Mouse (Mus musculus) frontal cortex, adult (tissue): ENCODE data around the gene Ruvbl2.
"Not testable (repeated sequence)": the region's sequence is repeated elsewhere in the genome, so short reads cannot be mapped to it uniquely, and the experiment has no call there.

Source experiments
- ATAC-seq: cut with Nextera tagmentation; 2 replicates; pipeline ENCODE4 v1.9.2; 2017; ENCODE audit warnings: mild to moderate bottlenecking, moderate library complexity, mixed read lengths; ENCODE audit not compliant: low TSS enrichment

The Ruvbl2 gene

DNA sequence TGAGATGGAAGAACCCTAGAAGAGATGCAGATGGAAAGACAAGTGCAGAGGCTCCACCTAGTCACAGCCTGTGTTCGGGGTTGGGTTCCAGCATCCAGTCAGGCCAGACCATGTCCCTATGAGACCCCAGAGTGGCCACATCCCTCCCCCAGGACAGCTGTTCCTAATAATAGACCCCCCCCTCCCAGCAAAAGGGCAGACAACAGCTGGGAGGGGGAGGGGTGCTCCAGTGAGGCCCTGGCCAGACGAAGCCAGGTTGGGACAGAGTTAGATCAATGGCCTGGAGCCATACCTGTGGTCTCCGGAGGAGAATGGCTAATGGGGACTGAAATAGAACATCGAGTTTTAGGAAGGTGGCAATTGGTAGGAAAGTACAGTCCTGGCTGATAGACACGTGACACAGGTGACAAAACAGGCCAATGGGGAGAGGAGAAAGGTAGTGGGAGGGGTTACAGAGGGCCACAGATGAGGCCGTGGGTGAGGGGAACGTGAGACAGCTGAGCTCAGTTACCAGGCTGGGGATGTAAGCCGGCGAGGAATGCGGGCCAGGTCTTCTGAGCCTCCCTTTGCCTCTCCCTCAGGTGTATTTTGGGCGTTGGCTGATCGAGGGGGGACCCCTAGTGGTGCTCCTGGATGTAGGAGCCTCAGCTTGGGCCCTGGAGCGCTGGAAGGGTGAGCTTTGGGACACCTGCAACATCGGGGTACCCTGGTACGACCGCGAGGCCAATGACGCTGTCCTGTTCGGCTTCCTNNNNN is at the start of gene Ruvbl2:
Ruvbl2 (minus strand) TSS at position 576 of the 756 bp plus-strand sequence.
- no peak for ATAC-seq

DNA sequence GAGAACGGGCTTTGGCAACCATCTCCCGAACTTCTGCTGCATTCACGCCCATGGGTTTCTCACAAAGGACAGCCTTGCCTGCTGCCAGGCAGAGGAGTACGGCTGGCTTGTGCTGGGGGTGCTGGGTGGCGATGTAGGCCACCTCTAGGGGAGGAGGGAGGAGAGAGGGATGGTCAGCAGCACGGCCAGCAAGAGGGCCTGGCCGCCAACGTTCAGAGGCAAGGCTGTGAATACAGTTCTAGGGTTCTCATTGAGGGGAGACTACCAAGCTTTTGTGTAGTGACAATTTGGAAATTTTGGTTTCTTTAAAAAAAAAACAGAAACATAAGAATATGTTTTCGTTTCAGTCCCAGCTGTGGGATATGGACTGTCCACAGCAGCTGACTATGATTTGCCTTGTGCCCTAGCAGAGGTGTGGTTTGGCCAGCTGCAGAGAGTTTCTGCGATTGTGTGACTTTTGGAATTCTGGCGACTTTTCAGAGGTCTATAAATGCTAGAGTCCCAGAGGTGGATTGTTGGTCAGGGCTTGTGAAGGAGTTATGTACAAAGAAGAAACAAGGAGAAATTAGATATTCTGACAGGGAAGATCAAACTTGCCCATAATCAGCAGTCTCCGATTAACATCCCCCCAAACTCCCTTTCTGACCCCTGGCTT is 49.0 kb upstream of the Ruvbl2 start, which contains the start of gene Gm45808:
Gm45808 (minus strand) TSS at position 51 of the 655 bp plus-strand sequence.
- ATAC-seq, result no peak; the same call in 1 of the 2 replicates

GRCm38 (mm10) chr7:45486158-45486557 is 48.3 kb upstream of the Ruvbl2 start:
- no peak for ATAC-seq

DNA sequence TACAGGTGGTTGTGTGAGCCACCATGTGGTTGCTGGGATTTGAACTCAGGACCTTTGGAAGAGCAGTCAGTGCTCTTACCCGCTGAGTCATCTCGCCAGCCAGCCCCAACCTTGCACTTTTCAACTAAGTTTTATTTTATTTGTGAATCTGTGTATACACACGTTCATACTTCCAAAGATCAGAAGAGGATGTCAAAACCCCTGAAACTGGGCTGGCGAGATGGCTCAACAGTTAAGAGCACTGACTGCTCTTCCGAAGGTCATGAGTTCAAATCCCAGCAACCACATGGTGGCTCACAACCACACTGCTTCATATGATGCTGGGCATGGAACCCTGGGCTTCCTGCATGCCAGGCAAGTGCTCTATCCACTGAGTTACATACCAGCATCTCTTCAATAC is 47.1 kb upstream of the Ruvbl2 start:
- ATAC-seq, result not testable (repeated sequence)

DNA sequence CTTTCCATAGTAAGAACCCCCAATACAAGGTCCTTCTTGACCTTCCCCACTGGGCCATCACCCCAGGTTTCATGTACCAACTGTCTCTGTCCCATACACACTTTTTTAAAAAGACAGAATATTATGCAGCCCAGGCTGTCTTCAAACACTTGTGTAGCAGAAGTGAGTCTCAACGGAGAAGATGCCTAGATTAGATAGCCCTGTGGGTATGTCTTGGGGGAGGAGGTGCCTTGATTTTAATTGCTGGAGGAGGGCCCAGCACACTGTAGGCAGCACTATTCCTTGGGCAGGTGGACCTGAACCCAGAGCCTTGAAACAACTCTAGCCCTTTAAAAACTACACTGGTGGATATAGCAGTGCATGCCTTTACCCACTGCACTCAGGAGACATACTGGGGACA is 44.3 kb upstream of the Ruvbl2 start:
- no peak for ATAC-seq

GRCm38 (mm10) chr7:45481374-45481927 is 43.6 kb upstream of the Ruvbl2 start, which contains the start of gene Tulp2:
TSS of gene Tulp2 (plus strand) at chr7:45481877.
- peak; percentile 69; the same call in 1 of the 2 replicates for ATAC-seq

GRCm38 (mm10) chr7:45480310-45480709 is 42.4 kb upstream of the Ruvbl2 start:
- not testable (repeated sequence) for ATAC-seq

DNA sequence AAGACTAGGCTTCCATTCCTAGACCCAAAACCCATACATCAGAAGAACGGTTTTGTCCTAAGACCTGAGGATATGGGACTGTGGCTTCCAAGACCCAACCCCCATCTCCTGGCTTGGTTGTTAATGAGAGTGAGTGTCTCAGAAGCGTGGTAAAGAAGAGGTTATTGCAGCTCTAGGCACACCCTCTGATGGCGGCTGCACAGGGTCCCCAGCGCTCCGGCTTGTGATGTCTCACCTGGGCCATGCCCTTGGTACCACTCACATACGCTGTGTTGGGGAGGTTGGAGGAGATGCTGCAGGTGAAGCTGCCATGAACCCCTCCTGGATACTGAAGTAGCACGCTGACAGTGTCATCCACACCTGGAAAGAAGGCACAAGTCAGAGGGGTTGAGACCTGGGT is 40.9 kb upstream of the Ruvbl2 start:
- no peak for ATAC-seq

DNA sequence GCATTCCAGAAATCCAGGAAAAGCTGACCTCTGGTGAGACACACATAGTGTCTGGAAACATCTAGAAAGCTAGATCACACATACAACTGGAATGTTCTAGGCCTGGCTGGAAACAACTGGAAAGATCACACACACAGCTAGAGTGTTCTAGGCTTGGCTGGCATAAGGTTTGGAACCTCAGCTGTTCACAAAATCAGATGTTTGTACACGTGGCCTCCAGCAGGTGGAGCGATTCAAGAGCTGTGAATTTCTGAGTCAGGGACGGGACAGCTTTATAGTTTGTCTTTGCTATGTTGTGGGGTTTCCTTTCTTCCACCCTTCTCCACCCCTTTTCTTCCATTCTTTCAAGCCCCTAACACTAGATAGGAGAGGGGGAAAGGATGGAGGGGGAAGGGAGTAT is 39.1 kb upstream of the Ruvbl2 start:
- peak; percentile 70; the same call in 1 of the 2 replicates for ATAC-seq

GRCm38 (mm10) chr7:45476453-45476852 is 38.6 kb upstream of the Ruvbl2 start:
- ATAC-seq, result no peak

GRCm38 (mm10) chr7:45475291-45475969 is 37.5 kb upstream of the Ruvbl2 start:
- peak; percentile 48; the same call in 1 of the 2 replicates for ATAC-seq

DNA sequence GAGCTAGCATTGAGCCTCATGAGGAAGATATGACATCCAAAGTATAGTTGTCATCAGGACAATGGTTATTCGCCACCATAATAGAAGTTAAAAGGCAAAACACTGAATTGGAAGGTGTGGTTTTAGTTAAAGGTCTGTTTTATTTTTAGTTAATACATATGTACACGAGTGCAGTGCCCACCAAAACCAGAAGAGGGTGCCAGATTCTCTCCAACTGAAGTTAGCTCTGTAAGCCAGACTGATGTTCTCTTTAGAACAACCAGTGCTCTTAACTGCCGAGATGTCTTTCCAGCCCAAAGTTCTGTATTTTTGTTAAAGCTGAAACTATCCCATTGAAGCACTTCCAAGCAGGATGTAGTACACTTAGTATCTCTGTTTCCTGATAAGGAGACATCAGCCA is 33.0 kb upstream of the Ruvbl2 start:
- ATAC-seq, result peak; percentile 38; the same call in 1 of the 2 replicates

DNA sequence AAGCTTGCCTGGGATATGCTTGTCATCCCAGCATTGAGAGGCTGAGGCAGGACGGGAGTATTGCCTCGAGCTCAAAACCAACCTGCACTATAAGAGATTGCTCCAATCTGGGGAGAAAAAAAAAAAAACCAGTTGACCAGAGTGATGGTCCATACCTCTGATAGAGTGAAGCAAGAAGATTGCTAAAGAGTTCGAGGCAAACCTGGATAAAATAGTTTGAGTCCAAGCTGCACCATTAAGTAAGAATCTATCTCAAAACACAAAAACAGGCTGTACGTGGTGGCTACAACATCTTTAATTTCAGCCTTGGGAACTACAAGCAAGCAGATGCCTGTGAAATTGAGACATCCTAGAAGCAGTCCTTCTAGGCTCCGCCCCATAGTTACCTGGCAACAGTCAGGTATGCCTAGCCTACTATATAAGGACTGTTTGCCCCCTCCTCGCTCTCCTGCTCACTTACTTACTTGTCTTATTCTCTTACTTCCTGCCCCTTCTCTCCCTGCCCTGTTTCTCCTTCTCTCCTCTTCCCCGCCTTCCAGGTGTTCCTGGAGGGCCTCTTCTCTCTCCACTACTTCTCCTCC is 29.3 kb upstream of the Ruvbl2 start:
- ATAC-seq, result no peak

DNA sequence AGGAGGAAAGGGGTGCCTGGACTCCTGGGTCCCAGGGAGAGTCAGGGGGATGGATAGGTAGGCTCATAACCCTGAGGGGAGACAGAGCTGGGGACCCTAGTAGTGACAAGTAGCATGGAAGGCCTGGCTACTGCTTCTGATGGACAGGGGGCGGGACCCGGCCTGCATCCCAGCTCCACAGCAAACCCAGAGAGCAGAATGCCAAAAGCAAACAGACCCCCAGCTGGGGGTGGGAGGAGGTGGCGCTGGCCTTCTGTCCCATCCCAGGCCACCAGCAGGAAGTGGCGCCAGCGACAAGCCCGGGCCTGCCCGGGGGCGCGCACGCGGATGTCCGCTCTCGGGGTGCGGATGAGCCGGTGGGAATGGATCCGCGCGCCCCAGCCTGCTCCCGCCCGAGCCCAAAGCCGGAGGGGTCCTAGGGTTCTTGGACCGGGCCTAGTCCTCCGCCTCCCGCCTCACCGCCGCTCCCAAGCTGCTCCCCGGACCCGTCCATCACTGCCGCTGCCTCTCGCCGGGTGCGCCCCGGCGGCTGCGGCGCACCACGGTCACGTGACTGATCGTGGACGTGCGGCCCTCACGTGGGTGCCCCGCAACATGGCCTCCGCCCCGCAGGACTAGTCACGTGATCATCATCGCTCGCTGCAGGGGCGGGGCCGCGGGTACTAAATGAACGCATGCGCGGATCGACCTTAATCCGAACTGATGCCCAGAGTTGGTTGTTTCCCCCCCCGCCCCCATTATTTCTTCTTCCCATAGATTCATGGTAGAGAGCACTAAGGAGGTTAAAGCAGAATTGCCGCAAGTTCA is 28.6 kb upstream of the Ruvbl2 start, which contains the start of gene Bax:
Bax (minus strand) TSS at position 616 of the 807 bp plus-strand sequence.
- ATAC-seq, result peak; percentile 35

DNA sequence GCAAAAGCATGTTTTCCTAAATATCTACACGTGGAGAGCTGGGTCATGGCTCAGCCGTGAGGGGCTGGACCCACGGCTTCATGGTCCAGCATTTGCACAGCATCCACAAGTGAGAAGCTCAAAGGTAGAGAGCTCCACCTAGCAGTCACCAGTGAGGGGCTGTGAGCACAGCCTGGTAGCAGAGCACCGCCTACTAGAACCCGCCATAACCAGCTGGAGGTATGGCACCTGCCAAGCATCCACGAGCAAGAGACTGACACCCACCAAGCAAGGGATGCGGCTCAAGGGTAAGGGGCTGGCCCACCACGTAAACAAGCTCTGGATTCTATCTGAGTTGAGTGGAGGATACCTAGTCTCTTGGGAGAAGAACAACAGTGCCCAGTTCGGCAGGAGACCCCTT is 27.7 kb upstream of the Ruvbl2 start:
- ATAC-seq, result no peak

DNA sequence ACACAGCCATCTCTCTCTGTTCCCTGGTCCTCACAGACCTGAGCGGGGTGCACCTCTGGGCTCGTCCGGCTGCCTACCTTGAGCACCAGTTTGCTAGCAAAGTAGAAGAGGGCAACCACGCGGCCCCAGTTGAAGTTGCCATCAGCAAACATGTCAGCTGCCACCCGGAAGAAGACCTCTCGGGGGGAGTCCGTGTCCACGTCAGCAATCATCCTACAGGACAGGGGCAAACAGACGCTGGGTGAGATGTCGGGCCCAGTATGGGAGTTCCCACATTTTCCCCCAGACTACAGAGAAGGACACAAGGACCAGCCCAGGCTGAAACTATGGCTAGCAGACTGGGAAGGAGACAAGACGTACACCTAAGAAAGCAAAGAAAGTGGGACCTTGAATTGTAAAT is 27.2 kb upstream of the Ruvbl2 start:
- ATAC-seq, result no peak

GRCm38 (mm10) chr7:45463987-45464778 is 26.3 kb upstream of the Ruvbl2 start:
- ATAC-seq, result no peak

DNA sequence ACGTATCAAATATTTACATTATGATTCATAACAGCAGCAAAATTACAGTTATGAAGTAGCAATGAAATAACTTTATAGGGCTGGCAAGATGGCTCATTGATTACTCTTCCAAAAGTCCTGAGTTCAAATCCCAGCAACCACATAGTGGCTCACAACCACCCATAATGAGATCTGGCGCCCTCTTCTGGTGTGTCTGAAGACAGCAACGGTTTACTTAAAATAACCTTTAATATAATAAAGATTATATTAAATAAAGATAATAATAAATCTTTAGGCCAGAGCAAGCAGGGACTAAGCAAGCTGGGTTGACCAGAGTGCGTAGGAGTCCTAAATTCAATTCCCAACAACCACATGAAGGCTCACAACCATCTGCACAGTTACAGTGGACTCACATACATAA is 25.0 kb upstream of the Ruvbl2 start:
- not testable (repeated sequence) for ATAC-seq

DNA sequence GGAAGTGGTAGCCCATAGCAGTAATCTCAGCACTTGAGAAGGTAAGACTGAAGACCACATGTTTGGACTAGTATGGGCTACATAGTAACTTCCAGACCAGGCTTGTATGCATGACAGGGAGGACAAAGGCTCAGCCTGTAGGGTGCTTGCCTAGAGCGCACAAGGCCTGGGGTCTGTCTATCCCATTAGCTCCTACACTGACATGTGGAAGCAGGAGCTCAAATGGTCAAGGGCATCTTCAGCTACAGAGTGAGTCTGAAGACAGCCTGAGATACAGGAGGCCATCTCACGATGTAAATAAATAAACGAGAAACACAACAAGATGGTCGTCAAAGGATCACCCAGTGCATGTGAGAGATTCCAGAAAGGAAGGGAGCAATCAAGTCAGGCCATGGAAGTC is 24.4 kb upstream of the Ruvbl2 start:
- ATAC-seq, result no peak

DNA sequence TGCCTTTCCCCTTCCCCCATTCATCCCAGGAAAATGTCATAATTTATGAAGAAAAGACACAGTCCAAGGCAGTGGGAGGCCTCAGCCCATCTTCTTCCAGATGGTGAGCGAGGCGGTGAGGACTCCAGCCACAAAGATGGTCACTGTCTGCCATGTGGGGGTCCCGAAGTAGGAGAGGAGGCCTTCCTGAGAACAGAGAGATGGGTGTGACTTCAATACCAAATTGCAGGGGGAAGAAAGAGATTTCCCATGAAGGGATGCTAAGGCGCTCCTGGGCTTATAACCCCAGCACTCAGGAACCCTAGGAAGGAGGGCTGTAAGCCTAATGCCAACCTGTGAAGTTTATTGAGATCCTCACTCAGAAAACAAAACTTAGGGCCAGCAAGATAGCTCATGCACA is 23.9 kb upstream of the Ruvbl2 start:
- ATAC-seq, result no peak
